Mouse (Mus musculus): ENCODE measurements around the gene Ankrd42.

DNA sequence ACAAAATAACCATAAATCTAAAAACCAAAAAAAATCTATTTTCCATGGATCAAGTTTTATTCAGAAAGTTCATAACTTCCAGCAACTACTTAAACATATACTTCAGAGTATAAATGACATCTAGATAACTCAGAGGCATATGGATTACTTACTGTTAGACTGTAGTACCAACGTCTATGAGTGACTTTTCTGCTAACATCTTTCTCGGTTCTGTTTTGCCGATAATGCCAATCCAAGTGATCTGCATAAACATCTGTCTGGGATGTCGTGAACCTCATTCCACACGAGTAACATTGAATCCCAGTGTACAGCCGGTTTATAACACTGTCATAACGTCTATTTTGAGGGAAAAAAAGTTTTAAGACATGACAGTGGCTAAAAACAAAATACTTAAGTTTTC, 10.8 kb upstream of the Ankrd42 start:
- TF ChIP-seq POLR2A (IDR thresholded peaks at IDR 0.05; ENCODE audit: low read depth, low read length), result no peak
- no peak for TF ChIP-seq CTCF (IDR thresholded peaks at IDR 0.05; ENCODE audit: borderline replicate concordance, insufficient read depth, low read length)

All from embryonic fibroblast, embryonic 13.5 days (primary cell).